Mouse (Mus musculus): ENCODE results near the gene Mdm2. TPM values are rescaled to one million over a fixed set of nuclear protein-coding genes. Genes with fewer than 3 reads are reported as not detected.
A peak's percentile ranks its signal among the peaks of the same experiment; 100 is the strongest.

The Mdm2 gene
- polyA plus RNA-seq, 1 experiment from 2014 or later, result 35.1 TPM

DNA sequence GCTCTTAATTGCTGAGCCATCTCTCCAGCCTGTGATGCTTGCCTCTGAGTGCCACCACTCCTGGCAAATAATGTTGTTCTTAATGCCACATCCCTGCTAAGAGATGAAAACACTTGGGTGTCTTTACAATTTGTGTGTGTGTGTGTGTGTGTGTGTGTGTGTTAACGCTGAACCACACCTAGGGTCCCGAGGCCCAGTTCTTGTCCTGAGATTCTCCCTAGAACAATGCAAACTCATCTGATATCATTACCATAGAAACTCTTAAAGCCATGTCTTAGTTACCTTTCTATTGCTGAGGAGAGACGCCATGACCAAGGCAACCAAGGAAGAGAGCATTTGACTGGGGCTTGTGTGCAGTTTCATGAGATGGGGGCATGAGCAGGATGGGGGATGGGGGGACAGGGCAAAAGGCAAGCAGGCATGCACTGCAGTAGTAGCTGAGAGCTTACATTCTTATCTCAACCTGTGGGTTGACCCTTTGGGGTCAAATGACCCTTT is 3.5 kb upstream of the Mdm2 start:
- no peak overlapping the region for H3K27ac ChIP-seq
- no peaks in the 10 kb centered on the region for H3K27me3 ChIP-seq (replicated peaks)
- H3K4me2 ChIP-seq (replicated peaks), result no peak overlapping the region
- H3K4me3 ChIP-seq (replicated peaks), result no peak overlapping the region
- WGBS, result 92% methylated on average over 3 of the region's 3 CpGs
- H3K36me3 ChIP-seq, result no peaks in the 10 kb centered on the region
- H3K9ac ChIP-seq, result no peak overlapping the region
- peaks cover 16% of the 10 kb centered on the region; the same call in 1 of the 2 replicates for H3K4me1 ChIP-seq (replicated peaks)
- H3K9me3 ChIP-seq, result no peaks in the 10 kb centered on the region
- no peak for ATAC-seq

DNA sequence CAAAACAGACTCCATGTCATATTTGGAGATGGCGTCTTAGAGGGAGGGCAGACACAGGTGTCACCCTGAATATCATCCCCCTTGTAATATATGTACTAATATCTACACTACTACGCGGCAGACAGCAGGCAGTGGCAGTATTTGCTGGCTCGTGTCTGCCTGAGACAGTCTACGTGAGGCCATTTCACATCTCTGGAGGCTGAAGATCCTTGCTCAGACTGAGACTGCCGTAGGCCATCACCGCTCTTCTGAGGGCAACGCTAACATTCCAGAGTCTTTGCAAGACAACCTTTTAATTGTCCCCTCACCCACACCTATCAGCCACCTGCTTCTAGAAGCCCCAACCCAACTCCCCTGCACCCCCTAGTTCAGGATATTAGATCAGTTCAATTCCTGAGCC is 2.9 kb upstream of the Mdm2 start:
- no peak overlapping the region for H3K4me3 ChIP-seq (replicated peaks)
- H3K36me3 ChIP-seq, result no peaks in the 10 kb centered on the region
- ATAC-seq, result no peak
- H3K27ac ChIP-seq, result no peak overlapping the region
- no peaks in the 10 kb centered on the region for H3K9me3 ChIP-seq
- no peaks in the 10 kb centered on the region for H3K27me3 ChIP-seq (replicated peaks)
- WGBS, result 92% methylated on average over 8 of the region's 8 CpGs
- H3K9ac ChIP-seq, result no peak overlapping the region
- H3K4me1 ChIP-seq (replicated peaks), result peaks cover 19% of the 10 kb centered on the region; the same call in 1 of the 2 replicates
- no peak overlapping the region for H3K4me2 ChIP-seq (replicated peaks)

GRCm38 (mm10) chr10:117712871-117713270 is 2.3 kb upstream of the Mdm2 start:
- no peak overlapping the region for H3K4me3 ChIP-seq (replicated peaks)
- H3K27me3 ChIP-seq (replicated peaks), result no peaks in the 10 kb centered on the region
- H3K4me2 ChIP-seq (replicated peaks), result no peak overlapping the region
- H3K27ac ChIP-seq, result no peak overlapping the region
- no peak overlapping the region for H3K9ac ChIP-seq
- H3K9me3 ChIP-seq, result no peaks in the 10 kb centered on the region
- peaks cover 14% of the 10 kb centered on the region; the same call in 1 of the 2 replicates for H3K4me1 ChIP-seq (replicated peaks)
- 91% methylated on average over 9 of the region's 9 CpGs for WGBS
- ATAC-seq, result no peak
- no peaks in the 10 kb centered on the region for H3K36me3 ChIP-seq

DNA sequence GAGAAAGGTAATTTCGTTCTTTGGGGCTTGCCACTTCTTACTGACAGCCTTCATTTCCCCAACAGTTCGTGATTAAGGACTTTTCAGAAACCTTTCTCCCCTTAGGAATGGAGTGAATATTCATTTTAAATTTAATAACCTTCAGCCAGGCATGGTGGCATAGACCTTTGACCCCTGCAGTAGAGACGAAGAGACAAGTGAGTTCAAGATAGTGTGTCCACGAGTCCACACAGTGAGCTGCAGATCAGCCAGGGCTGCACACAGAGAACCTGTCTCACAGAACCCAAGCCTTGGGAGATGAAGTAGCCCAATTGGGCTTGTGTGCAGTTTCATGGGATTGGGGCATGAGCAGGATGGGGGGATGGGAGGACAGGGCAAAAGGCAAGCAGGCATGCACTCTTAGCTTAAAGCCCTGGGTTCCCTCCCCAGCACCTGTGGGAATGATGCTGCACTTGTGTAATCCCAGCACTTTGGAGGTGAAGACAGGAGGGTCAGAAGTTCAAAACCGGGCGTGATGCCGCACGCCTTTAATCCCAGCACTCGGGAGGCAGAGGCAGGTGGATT is 1.7 kb upstream of the Mdm2 start:
- Histone ChIP-seq H3K27me3 (replicated peaks) (no peaks in the 10 kb centered on the region), H3K4me3 (replicated peaks) (no peak overlapping the region), H3K36me3 (no peaks in the 10 kb centered on the region), H3K4me2 (replicated peaks) (no peak overlapping the region), H3K9ac (no peak overlapping the region), H3K9me3 (no peaks in the 10 kb centered on the region), H3K27ac (no peak overlapping the region), H3K4me1 (replicated peaks) (peaks cover 8% of the 10 kb centered on the region; the same call in 1 of the 2 replicates)
- ATAC-seq, result no peak
- 83% methylated on average over 9 of the region's 9 CpGs for WGBS

GRCm38 (mm10) chr10:117711408-117711807 is 850 bp upstream of the Mdm2 start:
- Histone ChIP-seq H3K4me1 (replicated peaks) (peaks cover 8% of the 10 kb centered on the region; the same call in 1 of the 2 replicates), H3K36me3 (0 out of 2 replicates have a peak, but pooled peaks cover 6% of the 10 kb centered on the region), H3K9me3 (no peaks in the 10 kb centered on the region), H3K27me3 (replicated peaks) (no peaks in the 10 kb centered on the region), H3K27ac (no peak overlapping the region), H3K9ac (peak overlapping the region; percentile 49; the same call in 1 of the 2 replicates), H3K4me3 (replicated peaks) (peak overlapping the region; percentile 95; the same call in 1 of the 2 replicates), H3K4me2 (replicated peaks) (peak overlapping the region; percentile 61)
- ATAC-seq, result no peak
- WGBS, result 59% methylated on average over 5 of the region's 5 CpGs

- ATAC-seq, result peak; percentile 83
Observed at GRCm38 (mm10) chr10:117709930-117710603, 491 bp downstream of the Mdm2 start.

DNA sequence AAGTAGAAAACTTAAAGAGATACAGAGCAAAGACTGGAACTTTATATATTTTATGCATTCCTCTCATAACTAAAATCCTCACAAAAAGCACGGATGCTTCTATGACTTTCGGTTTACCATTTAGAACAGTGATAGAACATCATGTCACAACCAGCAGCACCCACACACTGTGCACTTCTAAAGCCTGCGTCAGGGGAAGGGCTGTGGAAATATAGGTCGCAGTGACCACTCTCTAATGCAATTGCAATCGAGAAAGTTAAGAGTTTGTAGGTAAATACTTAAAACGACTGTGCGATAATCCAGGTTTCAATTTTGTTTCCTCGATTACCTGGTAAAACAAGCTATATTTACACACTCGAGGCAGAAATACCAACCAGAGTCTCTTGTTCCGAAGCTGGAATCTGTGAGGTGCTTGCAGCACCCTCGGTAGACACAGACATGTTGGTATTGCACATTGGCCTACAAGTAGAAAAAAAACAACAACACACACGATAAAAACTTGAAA is 1.2 kb downstream of the Mdm2 start:
- Histone ChIP-seq H3K27ac (peak overlapping the region; percentile 97), H3K4me3 (replicated peaks) (peak overlapping the region; percentile 95), H3K4me1 (replicated peaks) (peaks cover 8% of the 10 kb centered on the region; the same call in 1 of the 2 replicates), H3K36me3 (peaks cover 14% of the 10 kb centered on the region), H3K4me2 (replicated peaks) (peak overlapping the region; percentile 56), H3K9ac (peak overlapping the region; percentile 99), H3K9me3 (no peaks in the 10 kb centered on the region), H3K27me3 (replicated peaks) (no peaks in the 10 kb centered on the region)
- ATAC-seq, result no peak
- WGBS, result 36% methylated on average over 12 of the region's 12 CpGs

More at GRCm38 (mm10) chr10:117709930-117710603, 491 bp downstream of the Mdm2 start:
- Histone ChIP-seq H3K9me3 (no peaks in the 10 kb centered on the region), H3K9ac (peak overlapping the region; percentile 99), H3K27ac (peak overlapping the region; percentile 97), H3K27me3 (replicated peaks) (no peaks in the 10 kb centered on the region), H3K36me3 (peaks cover 11% of the 10 kb centered on the region), H3K4me1 (replicated peaks) (peaks cover 8% of the 10 kb centered on the region; the same call in 1 of the 2 replicates), H3K4me2 (replicated peaks) (peak overlapping the region; percentile 56), H3K4me3 (replicated peaks) (peak overlapping the region; percentile 95)
- under 1% methylated on average over 66 of the region's 71 CpGs for WGBS

DNA sequence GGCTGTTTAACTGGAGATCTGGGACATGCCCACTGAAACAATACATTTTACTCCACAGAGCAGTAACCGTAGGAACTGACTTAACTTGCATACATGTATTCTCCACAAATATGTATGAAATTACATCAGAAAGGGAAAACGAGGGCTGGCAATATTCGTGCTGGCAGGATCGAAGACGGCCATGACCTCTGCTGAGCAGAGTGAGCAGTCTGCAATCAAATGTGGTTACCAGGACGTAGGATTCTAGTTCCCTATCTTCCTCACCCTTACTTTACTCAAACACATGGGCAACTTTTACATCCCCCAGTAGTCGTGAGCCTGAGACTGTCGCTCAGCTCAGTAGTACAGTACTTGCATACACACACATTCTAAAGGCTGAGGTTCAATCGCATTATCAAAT is 1.7 kb downstream of the Mdm2 start:
- Histone ChIP-seq H3K4me3 (replicated peaks) (peak overlapping the region; percentile 95), H3K9ac (no peak overlapping the region), H3K4me2 (replicated peaks) (peak overlapping the region; percentile 56), H3K36me3 (peaks cover 17% of the 10 kb centered on the region), H3K4me1 (replicated peaks) (peaks cover 8% of the 10 kb centered on the region; the same call in 1 of the 2 replicates), H3K9me3 (no peaks in the 10 kb centered on the region), H3K27me3 (replicated peaks) (no peaks in the 10 kb centered on the region), H3K27ac (no peak overlapping the region)
- ATAC-seq, result no peak
- WGBS, result 73% methylated on average over 9 of the region's 9 CpGs

GRCm38 (mm10) chr10:117708376-117708775 is 2.2 kb downstream of the Mdm2 start:
- H3K9ac ChIP-seq, result no peak overlapping the region
- no peaks in the 10 kb centered on the region for H3K27me3 ChIP-seq (replicated peaks)
- H3K27ac ChIP-seq, result no peak overlapping the region
- 96% methylated on average over 2 of the region's 2 CpGs for WGBS
- H3K36me3 ChIP-seq, result peaks cover 20% of the 10 kb centered on the region
- H3K4me3 ChIP-seq (replicated peaks), result no peak overlapping the region
- H3K9me3 ChIP-seq, result no peaks in the 10 kb centered on the region
- peaks cover 8% of the 10 kb centered on the region; the same call in 1 of the 2 replicates for H3K4me1 ChIP-seq (replicated peaks)
- H3K4me2 ChIP-seq (replicated peaks), result no peak overlapping the region
- no peak for ATAC-seq

DNA sequence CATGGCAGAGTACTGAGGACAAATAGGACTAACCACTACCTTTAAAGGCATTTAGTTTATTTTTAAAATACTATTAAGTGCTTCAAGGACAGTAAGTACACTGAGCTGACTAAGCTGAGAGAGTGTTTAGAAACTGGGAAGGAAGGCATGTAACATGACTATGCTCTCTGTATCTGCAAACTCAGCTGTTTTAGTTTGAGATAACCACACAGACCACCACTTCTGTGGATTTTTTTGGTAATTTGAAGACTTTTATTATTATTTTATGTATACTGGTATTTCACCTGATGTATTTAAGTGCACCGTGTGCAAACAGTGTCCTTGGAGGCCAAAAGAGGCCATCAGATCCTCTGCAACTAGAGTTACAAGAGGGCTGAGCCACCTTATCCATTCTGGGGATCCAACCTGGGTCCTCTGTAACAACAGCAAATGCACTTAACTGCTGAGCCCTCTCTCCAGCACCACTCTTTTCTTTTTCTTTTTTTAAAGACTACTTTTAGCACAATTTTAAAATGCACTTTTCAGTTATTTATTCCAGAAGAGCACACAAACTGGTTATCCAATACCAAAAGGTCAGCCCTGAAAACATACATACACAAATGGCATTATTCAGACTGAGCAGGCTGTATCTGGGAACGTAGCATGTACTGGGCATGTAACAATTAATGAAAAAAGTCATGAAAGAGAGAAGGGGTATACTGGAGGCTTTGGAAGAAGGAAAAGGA is 3.3 kb downstream of the Mdm2 start:
- peaks cover 8% of the 10 kb centered on the region; the same call in 1 of the 2 replicates for H3K4me1 ChIP-seq (replicated peaks)
- ATAC-seq, result no peak
- no peaks in the 10 kb centered on the region for H3K27me3 ChIP-seq (replicated peaks)
- no peak overlapping the region for H3K4me2 ChIP-seq (replicated peaks)
- no peak overlapping the region for H3K9ac ChIP-seq
- WGBS, result 82% methylated on average over 2 of the region's 2 CpGs
- no peaks in the 10 kb centered on the region for H3K9me3 ChIP-seq
- no peak overlapping the region for H3K27ac ChIP-seq
- no peak overlapping the region for H3K4me3 ChIP-seq (replicated peaks)
- H3K36me3 ChIP-seq, result peaks cover 22% of the 10 kb centered on the region

GRCm38 (mm10) chr10:117706440-117706839 is 4.1 kb downstream of the Mdm2 start:
- Histone ChIP-seq H3K4me2 (replicated peaks) (no peak overlapping the region), H3K4me1 (replicated peaks) (peaks cover 8% of the 10 kb centered on the region; the same call in 1 of the 2 replicates), H3K9ac (no peak overlapping the region), H3K9me3 (no peaks in the 10 kb centered on the region), H3K27me3 (replicated peaks) (no peaks in the 10 kb centered on the region), H3K36me3 (peaks cover 28% of the 10 kb centered on the region), H3K4me3 (replicated peaks) (no peak overlapping the region), H3K27ac (no peak overlapping the region)
- WGBS, result 89% methylated on average over 6 of the region's 6 CpGs
- ATAC-seq, result no peak

GRCm38 (mm10) chr10:117705806-117706205 is 4.8 kb downstream of the Mdm2 start:
- H3K4me2 ChIP-seq (replicated peaks), result no peak overlapping the region
- H3K9ac ChIP-seq, result no peak overlapping the region
- no peak for ATAC-seq
- H3K4me3 ChIP-seq (replicated peaks), result no peak overlapping the region
- H3K9me3 ChIP-seq, result no peaks in the 10 kb centered on the region
- H3K27ac ChIP-seq, result no peak overlapping the region
- H3K36me3 ChIP-seq, result peaks cover 28% of the 10 kb centered on the region
- peaks cover 6% of the 10 kb centered on the region; the same call in 1 of the 2 replicates for H3K4me1 ChIP-seq (replicated peaks)
- no peaks in the 10 kb centered on the region for H3K27me3 ChIP-seq (replicated peaks)
